Mouse (Mus musculus): ENCODE data around the gene Fam129a. TPM values are rescaled to one million over a fixed set of nuclear protein-coding genes. Genes with fewer than 3 reads are reported as not detected.

Fam129a gene
- total RNA-seq, 4 experiments from 2014 or later: 8.8 to 16.2 (median 12.4) TPM

Other genes with a start within 250 kb of the Fam129a start
- gene Ivns1abp, start 226.7 kb upstream of the Fam129a start, total RNA-seq (2022): 100 to 1,000 TPM; 828 to 896 (median 874) TPM
- gene Swt1, start 142.7 kb upstream of the Fam129a start, total RNA-seq (2022): 10 to 100 TPM in 3 of 4 experiments, 1 to 10 TPM in 1; 9.8 to 12.1 (median 10.7) TPM
- 10 to 100 TPM; 18.7 to 26.2 (median 22.6) TPM for gene Trmt1l, start 142.6 kb upstream of the Fam129a start, total RNA-seq (2022)
- gene Rnf2, start 70.2 kb upstream of the Fam129a start, total RNA-seq (2022): 10 to 100 TPM; 13.0 to 17.6 (median 14.7) TPM
- gene Edem3, start 184.2 kb downstream of the Fam129a start, total RNA-seq (2022): 10 to 100 TPM; 16.4 to 20.7 (median 19.7) TPM

Measured in heart, adult 8-10 months (tissue).